Mouse (Mus musculus) kidney, embryonic 16.5 days (tissue): ENCODE measurements at regions not wholly inside any gene's neighbourhood (a gene's known extent, or its start where the extent isn't known, plus 50 kb on each side); places are given as distances from the start of the nearest gene placed in this dataset.
A peak's percentile ranks its signal among the peaks of the same experiment; 100 is the strongest.

Experiments used
- ATAC-seq: fragments of 200-750 bp; cut with Nextera tagmentation; 2 replicates; pipeline ENCODE4 v1.8.0; 2017; ENCODE audit warnings: moderate TSS enrichment; ENCODE audit not compliant: low FRiP score, low TSS enrichment
- H3K27ac ChIP-seq: fragments of 300-500 bp; sonication (generic); 2 replicates; pipeline ENCODE4 v1.5.1; 2014; ENCODE audit warnings: low read length
- H3K27me3 ChIP-seq: fragments of 300-500 bp; sonication (generic); 2 replicates; pipeline ENCODE4 v1.6.1; 2014; ENCODE audit warnings: low read length, control low read depth, mixed read lengths; ENCODE audit not compliant: insufficient read depth
- H3K36me3 ChIP-seq: fragments of 300-500 bp; sonication (generic); 2 replicates; pipeline ENCODE4 v1.6.1; 2014; ENCODE audit warnings: low read length, control low read depth, mixed read lengths; ENCODE audit not compliant: insufficient read depth
- H3K4me1 ChIP-seq: fragments of 300-500 bp; sonication (generic); 2 replicates; pipeline ENCODE4 v1.6.1; 2014; ENCODE audit warnings: low read length, control low read depth, mixed read lengths; ENCODE audit not compliant: insufficient read depth
- H3K4me2 ChIP-seq: fragments of 300-500 bp; sonication (generic); replicated peaks from 2 replicates; pipeline ENCODE4 v1.6.1; 2014; ENCODE audit warnings: low read depth, low read length
- H3K4me3 ChIP-seq: fragments of 300-500 bp; sonication (generic); 2 replicates; pipeline ENCODE4 v1.5.1; 2014; ENCODE audit warnings: mild to moderate bottlenecking, low read length
- H3K9ac ChIP-seq: fragments of 300-500 bp; sonication (generic); replicated peaks from 2 replicates; pipeline ENCODE4 v1.6.1; 2014; ENCODE audit warnings: low read length
- H3K9me3 ChIP-seq: fragments of 300-500 bp; sonication (generic); 2 replicates; pipeline ENCODE4 v1.6.1; 2016; ENCODE audit warnings: low read length, control low read depth
- WGBS: fragments of 180-500 bp; shearing (Covaris S2); extraction: QIAGEN DNeasy Blood & Tissue Kit; methylation state at CpG from one replicate; pipeline ENCODE4 v1.1.7; 2014; 5-methylcytosine and 5-hydroxymethylcytosine counted together

- H3K4me1 ChIP-seq: no peaks in the 10 kb centered on the region
- no peak overlapping the region for H3K4me2 ChIP-seq
- 68% methylated on average over 2 of the region's 2 CpGs for WGBS
Observed at GRCm38 (mm10) chr17:16166731-16167130, 335.9 kb upstream of the Rgmb start.

GRCm38 (mm10) chr17:16158119-16158518 is 327.3 kb upstream of the Rgmb start:
- no peak for ATAC-seq
- Histone ChIP-seq H3K36me3 (no peaks in the 10 kb centered on the region), H3K4me1 (no peaks in the 10 kb centered on the region), H3K9ac (no peak overlapping the region), H3K27me3 (no peaks in the 10 kb centered on the region), H3K4me3 (no peak overlapping the region), H3K27ac (no peak overlapping the region), H3K9me3 (no peaks in the 10 kb centered on the region), H3K4me2 (no peak overlapping the region)
- 75% methylated on average over 3 of the region's 3 CpGs for WGBS

More at GRCm38 (mm10) chr17:16166731-16167130, 335.9 kb upstream of the Rgmb start:
- no peaks in the 10 kb centered on the region for H3K36me3 ChIP-seq
- no peaks in the 10 kb centered on the region for H3K27me3 ChIP-seq
- ATAC-seq: no peak
- H3K4me3 ChIP-seq: no peak overlapping the region
- no peak overlapping the region for H3K9ac ChIP-seq
- H3K27ac ChIP-seq: no peak overlapping the region
- H3K9me3 ChIP-seq: no peaks in the 10 kb centered on the region

GRCm38 (mm10) chr17:16157711-16158110 is 326.9 kb upstream of the Rgmb start:
- no peaks in the 10 kb centered on the region for H3K27me3 ChIP-seq
- WGBS: 37% methylated on average over 6 of the region's 6 CpGs
- no peak overlapping the region for H3K27ac ChIP-seq
- peak; percentile 86 for ATAC-seq
- no peaks in the 10 kb centered on the region for H3K36me3 ChIP-seq
- H3K4me1 ChIP-seq: no peaks in the 10 kb centered on the region
- no peak overlapping the region for H3K4me2 ChIP-seq
- no peak overlapping the region for H3K9ac ChIP-seq
- no peaks in the 10 kb centered on the region for H3K9me3 ChIP-seq
- H3K4me3 ChIP-seq: no peak overlapping the region

- Histone ChIP-seq H3K9me3 (no peaks in the 10 kb centered on the region), H3K36me3 (no peaks in the 10 kb centered on the region), H3K9ac (no peak overlapping the region), H3K4me3 (no peak overlapping the region), H3K4me2 (no peak overlapping the region), H3K27ac (no peak overlapping the region), H3K27me3 (no peaks in the 10 kb centered on the region), H3K4me1 (no peaks in the 10 kb centered on the region)
- ATAC-seq: no peak
- 61% methylated on average over 5 of the region's 5 CpGs for WGBS
Observed at GRCm38 (mm10) chr17:16157135-16157534, 326.3 kb upstream of the Rgmb start.

GRCm38 (mm10) chr17:16156596-16156995 is 325.8 kb upstream of the Rgmb start:
- Histone ChIP-seq H3K27me3 (no peaks in the 10 kb centered on the region), H3K4me3 (no peak overlapping the region), H3K9ac (no peak overlapping the region), H3K4me2 (no peak overlapping the region), H3K27ac (no peak overlapping the region), H3K9me3 (no peaks in the 10 kb centered on the region), H3K4me1 (no peaks in the 10 kb centered on the region), H3K36me3 (no peaks in the 10 kb centered on the region)
- 91% methylated on average over 3 of the region's 3 CpGs for WGBS
- no peak for ATAC-seq

GRCm38 (mm10) chr17:16155587-16155986 is 324.7 kb upstream of the Rgmb start:
- H3K27me3 ChIP-seq: no peaks in the 10 kb centered on the region
- WGBS: 78% methylated on average over 3 of the region's 3 CpGs
- no peak for ATAC-seq
- no peaks in the 10 kb centered on the region for H3K9me3 ChIP-seq
- no peak overlapping the region for H3K9ac ChIP-seq
- no peaks in the 10 kb centered on the region for H3K36me3 ChIP-seq
- no peak overlapping the region for H3K27ac ChIP-seq
- no peaks in the 10 kb centered on the region for H3K4me1 ChIP-seq
- no peak overlapping the region for H3K4me2 ChIP-seq
- no peak overlapping the region for H3K4me3 ChIP-seq
